Mouse (Mus musculus) lung, adult 2 months (tissue): ENCODE results near the gene Ccp110.

Source experiments
- CTCF ChIP-seq: fragments of 200-500 bp; IDR thresholded peaks from 2 replicates; pipeline ENCODE4 v1.5.1; 2011; ENCODE audit warnings: mild to moderate bottlenecking, low read length, control low read depth; ENCODE audit not compliant: insufficient read depth
- POLR2A ChIP-seq: fragments of 200-500 bp; IDR thresholded peaks from 2 replicates; pipeline ENCODE4 v1.6.1; 2011; ENCODE audit warnings: low read depth, mild to moderate bottlenecking, control low read depth, low read length, borderline replicate concordance; ENCODE audit errors: extremely low read depth

- TF ChIP-seq CTCF (no peak), POLR2A (no peak)
Observed at GRCm38 (mm10) chr7:118776491-118776890, 64.1 kb downstream of the Ccp110 start.
